Mouse (Mus musculus) hindbrain, embryonic 16.5 days (tissue): Measurements from ENCODE around the gene Pip5kl1. TPM values are rescaled to one million over a fixed set of nuclear protein-coding genes. Genes with fewer than 3 reads are reported as not detected.

ENCODE experiments used
- ATAC-seq: fragments of 200-750 bp; cut with Nextera tagmentation; 2 replicates; pipeline ENCODE4 v1.8.0; 2017; ENCODE audit warnings: moderate TSS enrichment, moderate library complexity
- H3K27ac ChIP-seq: fragments of 300-500 bp; sonication (generic); 2 replicates; pipeline ENCODE4 v1.5.1; 2014; ENCODE audit warnings: low read depth, mild to moderate bottlenecking, control low read depth, low read length, moderate library complexity
- H3K27me3 ChIP-seq: fragments of 300-500 bp; sonication (generic); replicated peaks from 2 replicates; pipeline ENCODE4 v1.6.1; 2014; ENCODE audit warnings: low read length; ENCODE audit not compliant: control insufficient read depth, insufficient read depth
- H3K36me3 ChIP-seq: fragments of 300-500 bp; sonication (generic); 2 replicates; pipeline ENCODE4 v1.6.1; 2014; ENCODE audit warnings: mild to moderate bottlenecking, low read length, moderate library complexity, mixed read lengths; ENCODE audit not compliant: control insufficient read depth, insufficient read depth
- H3K4me1 ChIP-seq: fragments of 300-500 bp; sonication (generic); 2 replicates; pipeline ENCODE4 v1.6.1; 2014; ENCODE audit warnings: low read depth, low read length; ENCODE audit not compliant: control insufficient read depth, insufficient read depth
- H3K4me2 ChIP-seq: fragments of 300-500 bp; sonication (generic); 2 replicates; pipeline ENCODE4 v1.6.1; 2014; ENCODE audit warnings: mild to moderate bottlenecking, low read length, control low read depth, moderate library complexity
- H3K4me3 ChIP-seq: fragments of 300-500 bp; sonication (generic); 2 replicates; pipeline ENCODE4 v1.5.1; 2014; ENCODE audit warnings: mild to moderate bottlenecking, low read length, control low read depth, moderate library complexity
- H3K9ac ChIP-seq: fragments of 300-500 bp; sonication (generic); 2 replicates; pipeline ENCODE4 v1.6.1; 2014; ENCODE audit warnings: low read depth, mild to moderate bottlenecking, control low read depth, low read length, moderate library complexity
- H3K9me3 ChIP-seq: fragments of 300-500 bp; sonication (generic); 2 replicates; pipeline ENCODE4 v1.6.1; 2014; ENCODE audit warnings: mild to moderate bottlenecking, low read length, moderate library complexity; ENCODE audit not compliant: control insufficient read depth
- WGBS: fragments of 180-500 bp; shearing (Covaris S2); extraction: QIAGEN DNeasy Blood & Tissue Kit; methylation state at CpG from one replicate; pipeline ENCODE4 v1.1.7; 2014; 5-methylcytosine and 5-hydroxymethylcytosine counted together
- polyA plus RNA-seq: library from polyadenylated mRNA; unstranded; fragments of >200 nt; fragmentation: Nextera tagmentation; extraction: Ambion mirVana; gene quantifications from 2 replicates; pipeline ENCODE4 v1.2.1, GENCODE M21; 2015

Gene Pip5kl1
- polyA plus RNA-seq, 1 experiment from 2014 or later = 20.4 TPM

DNA sequence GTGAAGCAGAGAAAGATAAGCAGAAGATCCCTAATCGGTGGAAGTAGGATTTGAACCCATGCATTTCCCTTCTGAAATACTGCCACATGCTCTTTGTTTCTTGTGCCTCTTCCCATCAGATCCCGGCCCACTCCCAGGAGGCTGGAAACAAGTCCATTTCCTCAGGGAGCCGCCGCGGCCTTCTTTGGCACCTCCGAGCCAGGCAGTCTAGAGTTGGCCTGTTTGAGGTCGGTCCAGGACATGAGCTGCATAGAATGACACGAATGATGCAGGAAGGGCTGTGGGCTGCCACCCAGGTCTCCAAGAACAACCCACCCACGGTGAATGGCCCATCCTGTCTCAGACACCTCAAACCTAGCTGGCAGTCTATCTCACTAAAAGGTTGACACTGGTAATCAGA is 1.9 kb downstream of the Pip5kl1 start:
- no peak for ATAC-seq
- Histone ChIP-seq H3K27me3 (peaks cover 6% of the 10 kb centered on the region), H3K4me3 (no peak overlapping the region), H3K27ac (no peak overlapping the region), H3K36me3 (0 out of 2 replicates have a peak, but pooled peaks cover 3% of the 10 kb centered on the region), H3K4me1 (peaks cover 11% of the 10 kb centered on the region), H3K4me2 (peak overlapping the region; percentile 98), H3K9ac (no peak overlapping the region), H3K9me3 (no peaks in the 10 kb centered on the region)
- 88% methylated on average over 9 of the region's 9 CpGs for WGBS

GRCm38 (mm10) chr2:32578146-32579046 is 3.8 kb downstream of the Pip5kl1 start:
- no peak overlapping the region for H3K27ac ChIP-seq
- H3K36me3 ChIP-seq = no peaks in the 10 kb centered on the region
- 38% methylated on average over 23 of the region's 30 CpGs for WGBS
- no peak overlapping the region for H3K4me2 ChIP-seq
- H3K4me1 ChIP-seq = peaks cover 10% of the 10 kb centered on the region
- H3K9ac ChIP-seq = no peak overlapping the region
- H3K4me3 ChIP-seq = no peak overlapping the region
- no peak for ATAC-seq
- no peaks in the 10 kb centered on the region for H3K9me3 ChIP-seq
- H3K27me3 ChIP-seq = peaks cover 6% of the 10 kb centered on the region

- WGBS = 32% methylated on average over 19 of the region's 19 CpGs
- Histone ChIP-seq H3K4me1 (peaks cover 9% of the 10 kb centered on the region), H3K9me3 (no peaks in the 10 kb centered on the region), H3K27ac (0 out of 2 replicates have a peak overlapping the region, but pooled peaks have one; percentile 10), H3K9ac (no peak overlapping the region), H3K4me3 (peak overlapping the region; percentile 24), H3K27me3 (peaks cover 6% of the 10 kb centered on the region), H3K36me3 (no peaks in the 10 kb centered on the region), H3K4me2 (peak overlapping the region; percentile 46)
- ATAC-seq = peak; percentile 69
Measured at GRCm38 (mm10) chr2:32581450-32582095, 7.0 kb downstream of the Pip5kl1 start.

DNA sequence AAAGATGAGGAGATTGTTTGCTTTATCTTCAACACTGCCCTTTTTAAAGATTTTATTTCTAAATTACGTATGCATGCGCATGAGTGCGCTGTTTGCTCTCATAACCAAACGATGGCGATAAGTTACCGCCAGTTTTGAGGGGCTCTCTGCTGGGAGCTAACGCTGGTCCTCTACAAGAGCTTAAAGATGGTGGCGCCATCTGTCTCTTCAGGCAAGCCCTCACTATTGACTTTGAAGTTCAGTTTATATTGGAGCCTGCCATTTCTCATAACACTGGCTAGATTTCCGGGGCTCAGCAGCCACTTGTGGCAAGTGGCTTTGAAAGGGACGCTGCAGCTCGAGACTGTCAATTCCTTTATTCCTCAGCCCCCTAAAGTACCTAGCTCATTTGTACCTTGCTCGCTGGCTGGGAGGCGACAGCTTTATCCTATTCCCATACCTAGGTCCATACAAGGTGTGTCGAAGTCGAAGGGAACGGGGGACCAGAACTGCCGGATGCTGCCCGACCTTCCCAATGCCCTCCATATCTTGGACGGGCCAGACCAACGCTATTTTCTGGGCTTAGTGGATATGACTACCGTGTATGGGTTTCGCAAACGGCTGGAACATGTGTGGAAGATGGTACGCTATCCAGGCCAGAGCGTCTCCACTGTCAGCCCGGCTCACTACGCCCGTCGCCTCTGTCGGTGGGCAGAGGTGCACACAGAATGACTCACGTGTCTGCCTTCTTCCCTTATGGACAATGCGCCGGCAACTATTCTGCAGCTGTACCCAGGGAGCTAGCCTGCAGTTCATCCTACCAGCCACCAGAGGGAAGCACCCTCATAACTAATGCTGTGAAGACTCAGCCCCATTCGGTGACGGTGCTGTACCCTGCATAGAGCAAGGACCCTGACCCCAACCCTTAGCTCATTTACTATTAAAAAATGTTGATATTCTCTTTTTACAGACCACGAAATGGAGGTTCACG is 8.5 kb downstream of the Pip5kl1 start:
- Histone ChIP-seq H3K27me3 (peaks cover under 1% of the 10 kb centered on the region; the same call in 1 of the 2 replicates), H3K4me3 (peak overlapping the region; percentile 35), H3K27ac (peak overlapping the region; percentile 41; the same call in 1 of the 2 replicates), H3K9ac (peak overlapping the region; percentile 58), H3K9me3 (no peaks in the 10 kb centered on the region), H3K4me2 (peak overlapping the region; percentile 67), H3K36me3 (no peaks in the 10 kb centered on the region), H3K4me1 (peaks cover 18% of the 10 kb centered on the region)
- WGBS = 14% methylated on average over 37 of the region's 37 CpGs
- ATAC-seq = peak; percentile 73

GRCm38 (mm10) chr2:32585149-32585714 is 10.6 kb downstream of the Pip5kl1 start:
- Histone ChIP-seq H3K9ac (no peak overlapping the region), H3K4me2 (no peak overlapping the region), H3K4me1 (peaks cover 27% of the 10 kb centered on the region), H3K27me3 (no peaks in the 10 kb centered on the region), H3K9me3 (no peaks in the 10 kb centered on the region), H3K27ac (no peak overlapping the region), H3K36me3 (no peaks in the 10 kb centered on the region), H3K4me3 (no peak overlapping the region)
- 84% methylated on average over 7 of the region's 7 CpGs for WGBS
- no peak for ATAC-seq

DNA sequence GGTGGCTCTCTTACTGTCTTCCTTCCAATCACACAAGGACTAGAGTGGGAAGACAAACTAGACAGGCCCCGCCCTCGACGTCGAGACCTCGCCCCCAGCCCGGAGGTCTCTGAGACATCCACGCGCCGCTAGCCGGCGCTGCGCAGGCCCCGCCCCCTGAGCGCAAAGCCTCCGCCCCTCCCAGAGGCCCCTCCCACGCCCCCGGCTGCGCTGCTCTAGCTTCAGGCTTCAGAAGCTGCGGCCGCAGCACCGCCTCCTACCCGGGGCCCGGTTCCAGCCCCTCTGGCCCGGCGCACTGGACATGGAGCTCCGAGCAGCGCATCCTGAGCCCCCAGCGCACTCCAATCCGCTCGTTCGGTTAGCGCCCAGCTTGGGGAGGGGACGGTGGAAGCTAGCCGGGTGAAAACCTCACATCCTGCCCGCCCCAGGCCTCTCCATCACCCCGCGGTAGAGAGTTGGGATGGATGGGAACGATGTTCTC is 12.3 kb downstream of the Pip5kl1 start, which contains the start of gene St6galnac4:
TSS of gene St6galnac4 (plus strand) at position 225 of the 481 bp plus-strand sequence.
- Histone ChIP-seq H3K9ac (peak within 1 kb of the TSS; percentile 85), H3K9me3 (no peaks in the 10 kb centered on the region), H3K4me1 (peaks cover 27% of the 10 kb centered on the region), H3K4me2 (peak within 1 kb of the TSS; percentile 76), H3K36me3 (no peaks in the 10 kb centered on the region), H3K27me3 (no peaks in the 10 kb centered on the region), H3K4me3 (peak within 1 kb of the TSS; percentile 71), H3K27ac (peak within 1 kb of the TSS; percentile 74; the same call in 1 of the 2 replicates)
- peak; percentile 82 for ATAC-seq
- 0% methylated on average over 21 of the region's 38 CpGs for WGBS

GRCm38 (mm10) chr2:32587731-32588321 is 13.2 kb downstream of the Pip5kl1 start:
- Histone ChIP-seq H3K4me1 (peaks cover 26% of the 10 kb centered on the region), H3K9ac (peak overlapping the region; percentile 85), H3K9me3 (no peaks in the 10 kb centered on the region), H3K4me3 (peak overlapping the region; percentile 71), H3K4me2 (peak overlapping the region; percentile 76), H3K27me3 (no peaks in the 10 kb centered on the region), H3K27ac (no peak overlapping the region), H3K36me3 (no peaks in the 10 kb centered on the region)
- WGBS = 43% methylated on average over 9 of the region's 9 CpGs
- no peak for ATAC-seq
